Mouse (Mus musculus) embryonic fibroblast, embryonic 13.5 days (primary cell): Measurements from ENCODE around the gene Map3k15. TPM values are rescaled to one million over a fixed set of nuclear protein-coding genes. Genes with fewer than 3 reads are reported as not detected.

ENCODE experiments used
- H3K27ac ChIP-seq: 2 replicates; pipeline ENCODE4 v1.5.1; 2012; ENCODE audit warnings: low read length, control low read depth, inconsistent platforms; ENCODE audit not compliant: insufficient read depth
- H3K4me1 ChIP-seq: 2 replicates; pipeline ENCODE4 v1.6.1; 2011; ENCODE audit warnings: low read length; ENCODE audit not compliant: control insufficient read depth, insufficient read depth
- H3K4me3 ChIP-seq: 2 replicates; pipeline ENCODE4 v1.5.1; 2011; ENCODE audit warnings: mild to moderate bottlenecking, control low read depth, low read length; ENCODE audit not compliant: insufficient read depth
- CTCF ChIP-seq: IDR thresholded peaks from 2 replicates; pipeline ENCODE4 v1.5.1; 2011; ENCODE audit warnings: mild to moderate bottlenecking, control low read depth, low read length, moderate library complexity, borderline replicate concordance; ENCODE audit not compliant: insufficient read depth
- POLR2A ChIP-seq: IDR thresholded peaks from 2 replicates; pipeline ENCODE4 v1.6.1; 2011; ENCODE audit warnings: low read depth, mild to moderate bottlenecking, control low read depth, low read length, moderate library complexity
- polyA plus RNA-seq: library from polyadenylated mRNA; stranded (reverse); fragments of >200 nt; gene quantifications from 2 replicates; pipeline ENCODE4 v1.2.4, GENCODE M21; 2011; ENCODE audit warnings: low read depth; ENCODE audit not compliant: missing spikeins, insufficient read length

Gene Map3k15
- polyA plus RNA-seq, 1 experiment: 1.7 TPM

- Histone ChIP-seq H3K27ac (no peak overlapping the region), H3K4me1 (no peaks in the 10 kb centered on the region), H3K4me3 (no peak overlapping the region)
- TF ChIP-seq CTCF (peak; percentile 64; the same call in 1 of the 2 replicates), POLR2A (no peak)
These were observed 128.4 kb downstream of the Map3k15 start for GRCm38 (mm10) chrX:160116658-160117057.

- no peak overlapping the region for H3K27ac ChIP-seq
- TF ChIP-seq POLR2A: no peak
- TF ChIP-seq CTCF: no peak
- H3K4me3 ChIP-seq: no peak overlapping the region
- peaks cover 4% of the 10 kb centered on the region for H3K4me1 ChIP-seq
These were observed 146.1 kb downstream of the Map3k15 start for GRCm38 (mm10) chrX:160134136-160134843.

- TF ChIP-seq CTCF (no peak), POLR2A (no peak)
- peak overlapping the region; percentile 87 for H3K4me3 ChIP-seq
- no peak overlapping the region for H3K27ac ChIP-seq
These were observed 147.5 kb downstream of the Map3k15 start for GRCm38 (mm10) chrX:160135719-160136118.

GRCm38 (mm10) chrX:160136153-160136552 lies 147.9 kb downstream of the Map3k15 start:
- H3K4me1 ChIP-seq: peaks cover 4% of the 10 kb centered on the region
- TF ChIP-seq POLR2A: no peak
- H3K27ac ChIP-seq: no peak overlapping the region; the same call in none of the 2 replicates
- peak overlapping the region; percentile 87 for H3K4me3 ChIP-seq

More at GRCm38 (mm10) chrX:160135719-160136118, 147.5 kb downstream of the Map3k15 start:
- H3K4me1 ChIP-seq: peaks cover 4% of the 10 kb centered on the region

GRCm38 (mm10) chrX:160137177-160137860 lies 149.1 kb downstream of the Map3k15 start:
- Histone ChIP-seq H3K4me1 (peaks cover 4% of the 10 kb centered on the region), H3K4me3 (peak overlapping the region; percentile 87), H3K27ac (peak overlapping the region; percentile 94; the same call in 1 of the 2 replicates)
- TF ChIP-seq POLR2A: no peak
- no peak for TF ChIP-seq CTCF

- TF ChIP-seq CTCF (no peak), POLR2A (peak; percentile 83)
- peak within 1 kb of the TSS; percentile 87 for H3K4me3 ChIP-seq
- peak within 1 kb of the TSS; percentile 94 for H3K27ac ChIP-seq
- H3K4me1 ChIP-seq: peaks cover 4% of the 10 kb centered on the region
These were observed 149.9 kb downstream of the Map3k15 start, which contains the start of gene Pdha1 for GRCm38 (mm10) chrX:160137861-160138717. TSS of gene Pdha1 (minus strand) at chrX:160138413.

GRCm38 (mm10) chrX:160146806-160147205 lies 158.6 kb downstream of the Map3k15 start:
- no peaks in the 10 kb centered on the region for H3K4me1 ChIP-seq
- no peak for TF ChIP-seq POLR2A
- no peak for TF ChIP-seq CTCF
- no peak overlapping the region for H3K27ac ChIP-seq
- no peak overlapping the region for H3K4me3 ChIP-seq

GRCm38 (mm10) chrX:160147406-160147805 lies 159.2 kb downstream of the Map3k15 start:
- Histone ChIP-seq H3K4me1 (no peaks in the 10 kb centered on the region), H3K27ac (no peak overlapping the region), H3K4me3 (no peak overlapping the region)

GRCm38 (mm10) chrX:160148859-160149258 lies 160.6 kb downstream of the Map3k15 start:
- H3K4me1 ChIP-seq: no peaks in the 10 kb centered on the region
- H3K4me3 ChIP-seq: no peak overlapping the region
- H3K27ac ChIP-seq: no peak overlapping the region
- no peak for TF ChIP-seq CTCF
- TF ChIP-seq POLR2A: no peak

More at GRCm38 (mm10) chrX:160147406-160147805, 159.2 kb downstream of the Map3k15 start:
- TF ChIP-seq POLR2A (no peak), CTCF (no peak)

GRCm38 (mm10) chrX:160153147-160153815 lies 165.0 kb downstream of the Map3k15 start:
- Histone ChIP-seq H3K4me1 (no peaks in the 10 kb centered on the region), H3K27ac (no peak overlapping the region), H3K4me3 (no peak overlapping the region)
- TF ChIP-seq POLR2A (no peak), CTCF (no peak)
